In the genomic region with DNA sequence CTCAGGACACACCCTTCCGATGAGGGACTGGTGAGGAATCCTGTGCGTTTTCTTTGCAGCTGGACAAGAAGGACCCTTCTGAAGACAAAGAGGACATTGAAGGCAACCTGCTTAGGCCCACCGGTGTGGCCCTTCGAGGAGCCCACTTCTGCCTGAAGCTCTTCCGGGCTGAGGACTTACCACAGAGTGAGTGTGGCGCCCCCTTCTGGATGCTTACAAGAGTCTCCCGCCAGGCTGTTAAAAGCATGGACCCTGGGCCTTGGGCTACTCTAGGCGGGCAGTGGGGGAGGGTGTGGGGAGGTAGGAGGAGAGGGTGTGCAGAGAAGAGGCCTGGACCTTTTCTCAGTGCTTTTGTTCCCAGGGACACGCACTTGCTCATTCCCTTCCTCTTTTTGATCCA, we compare ENCODE assay signal across 12 mouse cellular contexts.
DNase-seq lines count a peak whose midpoint lies in the region; ATAC-seq and TF ChIP-seq lines count a peak whose summit lies in the region.
"Had no signal": no experiment of that assay in that cellular context is flagged by ENCODE, and none has a peak within 500 bp of the region (broad histone marks: within the 10 kb centered on the region; RNA-seq: fewer than 3 reads in every experiment).

No protein-coding gene starts in this region.

- no peak overlapping the region for H3K27ac ChIP-seq in kidney, postnatal 0 days
- H3K27ac ChIP-seq in kidney, embryonic 16.5 days (ENCODE audit: low read length): no peak overlapping the region
- H3K27ac ChIP-seq: heart, embryonic 15.5 days; macrophage; neural tube, embryonic 13.5 days had no signal

- H3K27me3 ChIP-seq in kidney, postnatal 0 days (ENCODE audit: insufficient read depth, low read length): no peaks in the 10 kb centered on the region
- H3K27me3 ChIP-seq in kidney, embryonic 16.5 days (ENCODE audit: insufficient read depth, low read length): no peaks in the 10 kb centered on the region
- H3K27me3 ChIP-seq: heart, embryonic 15.5 days; neural tube, embryonic 13.5 days had no signal

- peak; percentile 47 for TF ChIP-seq CTCF in kidney, postnatal 0 days (IDR thresholded peaks at IDR 0.05; ENCODE audit: low read depth)

- no peaks in the 10 kb centered on the region for H3K36me3 ChIP-seq in kidney, postnatal 0 days (ENCODE audit: insufficient read depth, low read length)
- no peaks in the 10 kb centered on the region for H3K36me3 ChIP-seq in kidney, embryonic 16.5 days (ENCODE audit: insufficient read depth, low read length)
- H3K36me3 ChIP-seq: neural tube, embryonic 13.5 days had no signal

- no peak overlapping the region for H3K9ac ChIP-seq in kidney, postnatal 0 days (ENCODE audit: low read depth, low read length)
- H3K9ac ChIP-seq in kidney, embryonic 16.5 days (replicated peaks; ENCODE audit: low read length): no peak overlapping the region
- H3K9ac ChIP-seq: heart, embryonic 15.5 days; neural tube, embryonic 13.5 days had no signal

- 70% methylated on average over 9 of the region's 9 CpGs for WGBS in kidney, postnatal 0 days
- 68% methylated on average over 9 of the region's 9 CpGs for WGBS in kidney, embryonic 16.5 days

- no peaks in the 10 kb centered on the region for H3K9me3 ChIP-seq in kidney, postnatal 0 days (replicated peaks; ENCODE audit: low read length)
- no peaks in the 10 kb centered on the region for H3K9me3 ChIP-seq in kidney, embryonic 16.5 days (ENCODE audit: low read length)
- H3K9me3 ChIP-seq: heart, embryonic 15.5 days; neural tube, embryonic 13.5 days had no signal

- no peaks in the 10 kb centered on the region for H3K4me1 ChIP-seq in kidney, postnatal 0 days (replicated peaks; ENCODE audit: insufficient read depth, low read length)
- H3K4me1 ChIP-seq in kidney, embryonic 16.5 days (ENCODE audit: insufficient read depth, low read length): no peaks in the 10 kb centered on the region
- H3K4me1 ChIP-seq: heart, embryonic 15.5 days; neural tube, embryonic 13.5 days had no signal

- peak; percentile 45 for DNase-seq in CD4-positive, CD25-positive, alpha-beta regulatory T cell, adult 2 months (ENCODE audit: low read depth, low spot score)
- peak; percentile 37 for DNase-seq in kidney, postnatal 0 days (ENCODE audit: low spot score)
- DNase-seq in thymus, postnatal 25 days: peak; percentile 12
- DNase-seq in thymus, postnatal 0 days (ENCODE audit: low spot score): no peak
- DNase-seq in testis, postnatal 10 days (ENCODE audit: low spot score): peak; percentile 69

- no peak for ATAC-seq in CD4-positive, CD25-positive, alpha-beta regulatory T cell, adult 4 months
- no peak for ATAC-seq in kidney, postnatal 0 days (replicated peaks; ENCODE audit: low FRiP score, low read depth)
- ATAC-seq in kidney, embryonic 16.5 days (ENCODE audit: low FRiP score, low TSS enrichment): no peak
- ATAC-seq in activated CD4-positive, CD25-positive, alpha-beta regulatory T cell, adult 4 months: no peak
- ATAC-seq: forebrain, embryonic 16.5 days had no signal

- H3K4me2 ChIP-seq in kidney, postnatal 0 days (ENCODE audit: low read length): no peak overlapping the region
- H3K4me2 ChIP-seq in kidney, embryonic 16.5 days (replicated peaks; ENCODE audit: low read depth, low read length): no peak overlapping the region
- H3K4me2 ChIP-seq: heart, embryonic 15.5 days; neural tube, embryonic 13.5 days had no signal

- no peak overlapping the region for H3K4me3 ChIP-seq in kidney, postnatal 0 days (replicated peaks; ENCODE audit: low read depth, low read length)
- no peak overlapping the region for H3K4me3 ChIP-seq in kidney, embryonic 16.5 days (ENCODE audit: low read length)
- H3K4me3 ChIP-seq: heart, embryonic 15.5 days; neural tube, embryonic 13.5 days had no signal
